Mouse (Mus musculus) midbrain, embryonic 14.5 days (tissue): Measurements from ENCODE around the gene Rabl6. TPM values are rescaled to one million over a fixed set of nuclear protein-coding genes. Genes with fewer than 3 reads are reported as not detected.

Source experiments
- ATAC-seq: fragments of 200-750 bp; cut with Nextera tagmentation; 2 replicates; pipeline ENCODE4 v1.8.0; 2017; ENCODE audit warnings: moderate number of reproducible peaks, moderate library complexity; ENCODE audit not compliant: low FRiP score, low TSS enrichment
- DNase-seq: peaks from one replicate; pipeline ENCODE4 v3.0.0-alpha.2; 2015
- H3K27ac ChIP-seq: fragments of 300-500 bp; sonication (generic); replicated peaks from 2 replicates; pipeline ENCODE4 v1.5.1; 2014; ENCODE audit warnings: mild to moderate bottlenecking, low read depth, low read length, moderate library complexity
- H3K27me3 ChIP-seq: fragments of 300-500 bp; sonication (generic); 2 replicates; pipeline ENCODE4 v1.6.1; 2014; ENCODE audit warnings: low read length, control low read depth, mixed read lengths; ENCODE audit not compliant: control insufficient read depth, insufficient read depth
- H3K36me3 ChIP-seq: fragments of 300-500 bp; sonication (generic); 2 replicates; pipeline ENCODE4 v1.6.1; 2014; ENCODE audit warnings: low read length, control low read depth; ENCODE audit not compliant: control insufficient read depth, insufficient read depth
- H3K4me1 ChIP-seq: fragments of 300-500 bp; sonication (generic); 2 replicates; pipeline ENCODE4 v1.6.1; 2014; ENCODE audit warnings: mild to moderate bottlenecking, antibody characterized with exemption, low read length, control low read depth; ENCODE audit not compliant: control insufficient read depth, insufficient read depth
- H3K4me2 ChIP-seq: fragments of 300-500 bp; sonication (generic); 2 replicates; pipeline ENCODE4 v1.6.1; 2014; ENCODE audit warnings: mild to moderate bottlenecking, low read length, moderate library complexity
- H3K4me3 ChIP-seq: fragments of 300-500 bp; sonication (generic); replicated peaks from 2 replicates; pipeline ENCODE4 v1.5.1; 2014; ENCODE audit warnings: low read depth, low read length
- H3K9ac ChIP-seq: fragments of 300-500 bp; sonication (generic); replicated peaks from 2 replicates; pipeline ENCODE4 v1.6.1; 2014; ENCODE audit warnings: mild to moderate bottlenecking, low read length, moderate library complexity
- H3K9me3 ChIP-seq: fragments of 300-500 bp; sonication (generic); 2 replicates; pipeline ENCODE4 v1.6.1; 2016; ENCODE audit warnings: low read length, control low read depth, mixed read lengths; ENCODE audit not compliant: control insufficient read depth
- WGBS: fragments of 180-500 bp; shearing (Covaris S2); extraction: QIAGEN DNeasy Blood & Tissue Kit; methylation state at CpG from one replicate; pipeline ENCODE4 v1.1.7; 2014; 5-methylcytosine and 5-hydroxymethylcytosine counted together
- polyA plus RNA-seq: library from polyadenylated mRNA; unstranded; fragments of >200 nt; fragmentation: Nextera tagmentation; extraction: Ambion mirVana; gene quantifications from 2 replicates; pipeline ENCODE4 v1.2.1, GENCODE M21; 2014

Rabl6 gene
- polyA plus RNA-seq, 1 experiment from 2014 or later, result 62.6 TPM

DNA sequence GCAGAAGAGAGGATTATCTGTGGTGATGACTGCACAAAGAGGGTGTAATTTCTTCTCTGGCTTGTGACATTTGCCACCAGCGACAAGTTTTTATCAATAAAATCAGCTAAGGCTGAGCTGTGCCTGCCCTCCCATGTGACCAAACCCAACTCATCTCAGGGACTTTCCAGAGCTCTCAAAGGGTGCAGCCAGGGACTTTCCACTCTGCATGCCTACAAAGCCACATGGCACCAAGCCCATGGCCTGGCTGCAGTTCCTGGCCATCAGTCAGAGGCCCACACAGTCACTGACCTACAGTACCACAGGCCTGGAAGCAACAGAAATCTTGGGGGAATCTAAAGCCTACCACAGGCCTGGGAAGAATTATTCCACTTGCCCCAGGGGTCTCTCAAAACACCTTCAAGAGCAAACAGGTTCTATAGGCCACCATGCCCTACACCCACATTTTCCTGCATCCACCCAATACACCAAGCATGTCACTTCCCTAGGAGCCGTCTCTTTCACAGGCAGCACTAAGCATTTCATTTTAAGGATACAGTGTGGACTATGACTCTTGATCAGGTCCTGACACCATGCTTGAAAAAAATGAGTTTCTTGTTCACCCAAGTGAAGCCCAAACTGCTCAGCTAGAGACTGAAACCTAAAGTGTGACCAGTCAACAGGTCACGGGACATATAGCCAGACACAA is 74.0 kb downstream of the Rabl6 start:
- no peaks in the 10 kb centered on the region for H3K27me3 ChIP-seq
- H3K4me2 ChIP-seq, result no peak overlapping the region
- ATAC-seq, result no peak
- WGBS, result 88% methylated on average over 3 of the region's 3 CpGs
- no peak for DNase-seq
- no peak overlapping the region for H3K9ac ChIP-seq
- no peaks in the 10 kb centered on the region for H3K9me3 ChIP-seq
- H3K4me3 ChIP-seq, result no peak overlapping the region
- H3K4me1 ChIP-seq, result no peaks in the 10 kb centered on the region
- H3K36me3 ChIP-seq, result peaks cover 43% of the 10 kb centered on the region
- H3K27ac ChIP-seq, result no peak overlapping the region

GRCm38 (mm10) chr2:25533707-25534106 is 74.6 kb downstream of the Rabl6 start:
- H3K9ac ChIP-seq, result no peak overlapping the region
- no peaks in the 10 kb centered on the region for H3K27me3 ChIP-seq
- no peaks in the 10 kb centered on the region for H3K9me3 ChIP-seq
- H3K4me3 ChIP-seq, result no peak overlapping the region
- H3K36me3 ChIP-seq, result peaks cover 49% of the 10 kb centered on the region
- ATAC-seq, result no peak
- no peaks in the 10 kb centered on the region for H3K4me1 ChIP-seq
- H3K4me2 ChIP-seq, result no peak overlapping the region
- H3K27ac ChIP-seq, result no peak overlapping the region
- WGBS, result 94% methylated on average over 2 of the region's 2 CpGs
- no peak for DNase-seq

Other genes with a start within 250 kb of the Rabl6 start
- 2.6 and 5.3 TPM in 2 replicates for gene Uap1l1, start 242.8 kb downstream of the Rabl6 start, polyA plus RNA-seq
- gene Sapcd2, start 236.2 kb downstream of the Rabl6 start, polyA plus RNA-seq, result 13.0 and 15.4 TPM in 2 replicates
- 2.0 and 2.1 TPM in 2 replicates for gene Entpd2, start 212.6 kb downstream of the Rabl6 start, polyA plus RNA-seq
- 374 and 422 TPM in 2 replicates for gene Npdc1, start 209.2 kb downstream of the Rabl6 start, polyA plus RNA-seq
- 0.17 and 0.26 TPM in 2 replicates for gene Fut7, start 185.3 kb downstream of the Rabl6 start, polyA plus RNA-seq
- 16.9 and 17.7 TPM in 2 replicates for gene Abca2, start 179.8 kb downstream of the Rabl6 start, polyA plus RNA-seq
- 1.7 and 1.9 TPM in 2 replicates for gene Clic3, start 151.7 kb downstream of the Rabl6 start, polyA plus RNA-seq
- 95.4 and 126 TPM in 2 replicates for gene Paxx, start 147.4 kb downstream of the Rabl6 start, polyA plus RNA-seq
- 3.7 and 71.9 TPM in 2 replicates for gene Ptgds, start 138.5 kb downstream of the Rabl6 start, polyA plus RNA-seq
- not detected in 2 replicates for gene Lcn12, start 114.6 kb downstream of the Rabl6 start, polyA plus RNA-seq
- gene Fbxw5, start 107.8 kb downstream of the Rabl6 start, polyA plus RNA-seq, result 110 and 117 TPM in 2 replicates
- 5.5 and 6.1 TPM in 2 replicates for gene C8g, start 106.8 kb downstream of the Rabl6 start, polyA plus RNA-seq
- gene Traf2, start 61.6 kb downstream of the Rabl6 start, polyA plus RNA-seq, result 17.3 and 19.2 TPM in 2 replicates
- 318 and 409 TPM in 2 replicates for gene Edf1, start 50.7 kb downstream of the Rabl6 start, polyA plus RNA-seq
- 2.1 and 3.9 TPM in 2 replicates for gene Mamdc4, start 33.7 kb downstream of the Rabl6 start, polyA plus RNA-seq
- 167 and 206 TPM in 2 replicates for gene Phpt1, start 33.3 kb downstream of the Rabl6 start, polyA plus RNA-seq
- 8.8 and 9.2 TPM in 2 replicates for gene Ajm1, start 26.8 kb downstream of the Rabl6 start, polyA plus RNA-seq
- gene Ccdc183, start 9.2 kb upstream of the Rabl6 start, polyA plus RNA-seq, result 0.28 and 0.33 TPM in 2 replicates
- gene Tmem141, start 13.5 kb upstream of the Rabl6 start, polyA plus RNA-seq, result 38.4 and 46.5 TPM in 2 replicates
- 2.8 TPM in 1 of 2 replicates, not detected in the other for gene Fcna, start 19.5 kb upstream of the Rabl6 start, polyA plus RNA-seq
- not detected in 2 replicates for gene Lcn8, start 44.6 kb upstream of the Rabl6 start, polyA plus RNA-seq
- not detected in 2 replicates for gene Lcn5, start 49.4 kb upstream of the Rabl6 start, polyA plus RNA-seq
- gene Lcn6, start 68.3 kb upstream of the Rabl6 start, polyA plus RNA-seq, result not detected in 2 replicates
- gene Lcn10, start 74.2 kb upstream of the Rabl6 start, polyA plus RNA-seq, result not detected in 2 replicates
- gene Obp2a, start 91.5 kb upstream of the Rabl6 start, polyA plus RNA-seq, result not detected in 2 replicates
- gene Bmyc, start 98.2 kb upstream of the Rabl6 start, polyA plus RNA-seq, result 114 and 151 TPM in 2 replicates
- not detected in 2 replicates for gene Obp2b, start 128.5 kb upstream of the Rabl6 start, polyA plus RNA-seq
- not detected in 2 replicates for gene Lcn3, start 157.0 kb upstream of the Rabl6 start, polyA plus RNA-seq
- not detected in 2 replicates for gene Lcn11, start 168.5 kb upstream of the Rabl6 start, polyA plus RNA-seq
- gene Gm13539, start 173.7 kb upstream of the Rabl6 start, polyA plus RNA-seq, result not detected in 2 replicates
- not detected in 2 replicates for gene Glt6d1, start 207.3 kb upstream of the Rabl6 start, polyA plus RNA-seq
- not detected in 2 replicates for gene Lcn9, start 214.6 kb upstream of the Rabl6 start, polyA plus RNA-seq
- gene Sohlh1, start 238.7 kb upstream of the Rabl6 start, polyA plus RNA-seq, result not detected in 2 replicates